Mouse (Mus musculus) thymus, adult 2 months (tissue): ENCODE results near the gene Hnrnpl.

ENCODE experiments used
- CTCF ChIP-seq: fragments of 200-500 bp; IDR thresholded peaks from 2 replicates; pipeline ENCODE4 v1.5.1; 2012; ENCODE audit warnings: mild to moderate bottlenecking, control low read depth, low read length, moderate library complexity, borderline replicate concordance; ENCODE audit not compliant: control insufficient read depth, poor library complexity, insufficient read depth; ENCODE audit errors: extremely low read depth
- POLR2A ChIP-seq: fragments of 200-500 bp; IDR thresholded peaks from 2 replicates; pipeline ENCODE4 v1.6.1; 2012; ENCODE audit warnings: mild to moderate bottlenecking, low read length, control low read depth, moderate library complexity; ENCODE audit not compliant: control insufficient read depth, poor library complexity, insufficient read depth; ENCODE audit errors: extremely low read depth

GRCm38 (mm10) chr7:28832137-28832536 is 23.8 kb downstream of the Hnrnpl start:
- TF ChIP-seq CTCF (no peak), POLR2A (no peak)
